Mouse (Mus musculus): ENCODE results near the gene Tpgs1. TPM values are rescaled to one million over a fixed set of nuclear protein-coding genes. Genes with fewer than 3 reads are reported as not detected.
"Not testable (repeated sequence)": the region's sequence is repeated elsewhere in the genome, so short reads cannot be mapped to it uniquely, and the experiment has no call there.

Tpgs1 gene
- polyA plus RNA-seq, 3 experiments from 2014 or later, result 15.9 to 25.7 (median 17.5) TPM

- no peak for ATAC-seq
Observed at GRCm38 (mm10) chr10:79693580-79694378, 24.6 kb downstream of the Tpgs1 start.

- no peak for ATAC-seq
Observed at GRCm38 (mm10) chr10:79694379-79694655, 25.1 kb downstream of the Tpgs1 start.

GRCm38 (mm10) chr10:79695231-79696128 lies 26.3 kb downstream of the Tpgs1 start:
- ATAC-seq, result peak; percentile 58

- no peak for ATAC-seq
Observed at GRCm38 (mm10) chr10:79696129-79696651, 27.0 kb downstream of the Tpgs1 start.

- ATAC-seq, result no peak
Observed at GRCm38 (mm10) chr10:79697916-79698315, 28.7 kb downstream of the Tpgs1 start.

- no peak for ATAC-seq
Observed at GRCm38 (mm10) chr10:79698459-79698858, 29.3 kb downstream of the Tpgs1 start.

GRCm38 (mm10) chr10:79700676-79701075 lies 31.5 kb downstream of the Tpgs1 start:
- ATAC-seq, result no peak

GRCm38 (mm10) chr10:79701443-79702129 lies 32.4 kb downstream of the Tpgs1 start:
- no peak for ATAC-seq

GRCm38 (mm10) chr10:79702970-79703369 lies 33.8 kb downstream of the Tpgs1 start:
- ATAC-seq, result not testable (repeated sequence)

GRCm38 (mm10) chr10:79703541-79703940 lies 34.4 kb downstream of the Tpgs1 start:
- no peak for ATAC-seq

GRCm38 (mm10) chr10:79704065-79704969 lies 35.1 kb downstream of the Tpgs1 start, which contains the start of gene Bsg:
Bsg (plus strand) TSS chr10:79704491.
- ATAC-seq, result peak; percentile 99

GRCm38 (mm10) chr10:79704970-79705360 lies 35.8 kb downstream of the Tpgs1 start:
- ATAC-seq, result no peak

- ATAC-seq, result no peak
Observed at GRCm38 (mm10) chr10:79705951-79706350, 36.8 kb downstream of the Tpgs1 start.

GRCm38 (mm10) chr10:79706406-79707094 lies 37.4 kb downstream of the Tpgs1 start:
- ATAC-seq, result no peak

GRCm38 (mm10) chr10:79707162-79707561 lies 38.0 kb downstream of the Tpgs1 start:
- no peak for ATAC-seq

GRCm38 (mm10) chr10:79707759-79708158 lies 38.6 kb downstream of the Tpgs1 start:
- no peak for ATAC-seq

GRCm38 (mm10) chr10:79708668-79709067 lies 39.5 kb downstream of the Tpgs1 start:
- ATAC-seq, result no peak

GRCm38 (mm10) chr10:79709307-79709706 lies 40.1 kb downstream of the Tpgs1 start:
- ATAC-seq, result no peak

GRCm38 (mm10) chr10:79712029-79712428 lies 42.9 kb downstream of the Tpgs1 start:
- no peak for ATAC-seq

GRCm38 (mm10) chr10:79712499-79713126 lies 43.4 kb downstream of the Tpgs1 start:
- ATAC-seq, result peak; percentile 41

- no peak for ATAC-seq
Observed at GRCm38 (mm10) chr10:79713163-79713562, 44.0 kb downstream of the Tpgs1 start.

All from inflammation-experienced regulatory T-cells, adult 6 months (primary cell).